Mouse (Mus musculus) thymus, postnatal 10 days (tissue): Measurements from ENCODE around the gene Scgb2b2.

Source experiments
- DNase-seq, 2 experiments: peaks; one replicate each; pipeline ENCODE4 v3.0.0; 2021; ENCODE audit warnings: low spot score in 2 of 2

The Scgb2b2 gene

GRCm38 (mm10) chr7:31290208-31290607 lies at the start of gene Scgb2b2:
TSS of gene Scgb2b2 (plus strand) at chr7:31290508.
- no peak for DNase-seq

GRCm38 (mm10) chr7:31291721-31292120 lies 1.4 kb downstream of the Scgb2b2 start, which contains the start of gene Scgb1b2:
TSS of gene Scgb1b2 (minus strand) at chr7:31291821.
- DNase-seq = no peak
